Mouse (Mus musculus) CH12.LX (cell line): Measurements from ENCODE around the gene Pak1.

Experiments
- CTCF ChIP-seq, 2 experiments: IDR thresholded peaks in 1 of 2; conservative IDR thresholded peaks in 1 of 2; 2 replicates each; pipeline ENCODE4 v1.5.1; 2011 to 2012; ENCODE audit warnings: low read depth in 2 of 2, low read length in 2 of 2, improper control_type of control experiment in 1 of 2, inconsistent platforms in 1 of 2, mild to moderate bottlenecking in 1 of 2, moderate library complexity in 1 of 2
- GABPA ChIP-seq: IDR thresholded peaks from 2 replicates; pipeline ENCODE4 v1.6.1; 2012; ENCODE audit warnings: low read depth, low read length, improper control_type of control experiment, inconsistent platforms; ENCODE audit not compliant: insufficient replicate concordance
- JUN ChIP-seq: IDR thresholded peaks from 2 replicates; pipeline ENCODE4 v1.6.1; 2011; ENCODE audit warnings: low read depth, mild to moderate bottlenecking, low read length, improper control_type of control experiment, moderate library complexity; ENCODE audit not compliant: insufficient read depth
- POLR2A ChIP-seq: IDR thresholded peaks from 2 replicates; pipeline ENCODE4 v1.6.1; 2011; ENCODE audit warnings: low read depth, mild to moderate bottlenecking, improper control_type of control experiment, low read length
- TBP ChIP-seq: conservative IDR thresholded peaks from 2 replicates; pipeline ENCODE4 v1.6.1; 2011; ENCODE audit warnings: low read depth, low read length, improper control_type of control experiment
- TCF12 ChIP-seq: IDR thresholded peaks from 2 replicates; pipeline ENCODE4 v1.6.1; 2014; ENCODE audit warnings: low read depth, mild to moderate bottlenecking, inconsistent platforms, low read length, improper control_type of control experiment
- ZC3H11A ChIP-seq: IDR thresholded peaks from 2 replicates; pipeline ENCODE4 v1.6.1; 2012; ENCODE audit warnings: low read depth, mild to moderate bottlenecking, inconsistent platforms, low read length, improper control_type of control experiment
- ZNF384 ChIP-seq: IDR thresholded peaks from 2 replicates; pipeline ENCODE4 v1.6.1; 2012; ENCODE audit warnings: low read depth, low read length, improper control_type of control experiment, inconsistent platforms

DNA sequence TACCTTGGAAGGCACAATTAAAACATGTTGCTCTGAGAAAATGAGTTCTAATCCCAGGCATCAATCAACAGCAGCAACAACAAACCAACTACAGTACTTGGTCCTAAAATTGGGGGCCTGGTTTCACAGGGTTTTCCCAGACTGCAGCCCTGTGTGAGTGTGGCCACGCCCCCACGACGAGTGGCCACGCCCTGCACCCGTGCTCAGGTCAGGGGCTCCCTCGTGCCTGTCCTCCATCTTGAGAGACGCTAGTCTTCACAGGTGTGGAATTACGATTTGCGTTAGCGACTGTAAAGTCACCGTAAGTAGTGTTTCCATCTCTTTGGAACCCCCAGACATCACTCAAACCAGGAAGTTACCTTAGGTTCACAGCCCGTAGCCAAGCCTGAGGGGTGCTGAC is 131.4 kb downstream of the Pak1 start, which contains the start of gene Gdpd4:
- no peak for TF ChIP-seq TBP
- TF ChIP-seq ZC3H11A = no peak
- no peak for TF ChIP-seq CTCF (conservative IDR thresholded peaks at IDR 0.05 in 1 of 2, IDR thresholded peaks at IDR 0.05 in 1 of 2; ENCODE audit: low read depth in 2 of 2, low read length in 2 of 2)
- TF ChIP-seq JUN = no peak
- TF ChIP-seq ZNF384 = no peak
- no peak for TF ChIP-seq POLR2A
- no peak for TF ChIP-seq TCF12
- TF ChIP-seq GABPA = no peak
